Mouse (Mus musculus) activated CD4-positive, CD25-positive, alpha-beta regulatory T cell, adult 4 months (primary cell): ENCODE measurements around the gene Hist1h2bn. TPM values are rescaled to one million over a fixed set of nuclear protein-coding genes. Genes with fewer than 3 reads are reported as not detected.
"Not testable (repeated sequence)": the region's sequence is repeated elsewhere in the genome, so short reads cannot be mapped to it uniquely, and the experiment has no call there.

ENCODE experiments used
- ATAC-seq: one replicate; pipeline ENCODE4 v1.8.0; 2017
- polyA plus RNA-seq, 2 experiments: library from polyadenylated mRNA; unstranded; fragments of 100-300 nt; shearing (Covaris generic); gene quantifications; one replicate each; pipeline ENCODE4 v1.2.1; 2017

Hist1h2bn gene
- polyA plus RNA-seq, 2 experiments from 2014 or later = 3.3 to 5.0 TPM

DNA sequence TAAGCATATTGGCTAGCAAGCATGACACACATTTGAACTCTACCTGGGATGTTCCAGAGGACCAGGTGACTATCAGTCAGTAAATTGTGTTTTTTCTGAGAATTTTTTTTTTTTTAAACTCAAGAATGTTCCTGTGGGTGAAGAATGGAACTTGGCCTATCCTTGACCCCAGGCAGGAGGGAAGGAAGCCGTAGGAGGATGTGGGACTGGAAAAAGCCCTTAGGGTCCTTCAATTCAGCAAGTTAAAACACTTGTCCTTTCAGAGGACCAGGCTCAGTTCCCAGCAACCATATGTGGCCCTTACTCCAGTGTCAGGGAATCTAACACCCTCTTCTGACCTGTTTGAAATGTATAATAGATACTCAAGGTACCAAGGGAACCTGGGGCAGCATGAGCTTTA, 24.4 kb upstream of the Hist1h2bn start:
- ATAC-seq = no peak

DNA sequence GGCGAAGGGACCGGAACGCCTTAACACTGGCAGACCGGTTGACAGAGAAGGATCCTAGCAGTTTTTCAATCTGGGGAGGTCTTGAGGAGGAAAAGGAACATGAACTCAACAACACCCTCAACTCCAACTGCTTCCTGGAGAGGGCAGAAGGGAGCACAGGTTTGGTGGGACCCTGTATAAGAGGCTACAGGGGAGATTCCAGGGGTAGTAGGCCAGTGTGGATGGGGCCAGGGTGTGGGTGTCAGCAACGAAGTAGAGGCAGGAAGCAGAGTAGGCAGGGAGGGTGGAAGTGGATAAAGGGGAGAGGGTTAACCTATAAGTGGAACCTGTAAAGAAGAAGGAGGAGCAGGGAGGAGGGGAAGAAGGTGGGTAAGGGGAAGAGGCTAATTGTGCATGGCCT, 20.5 kb upstream of the Hist1h2bn start:
- ATAC-seq = no peak

- peak; percentile 50 for ATAC-seq
These were observed 19.7 kb upstream of the Hist1h2bn start for GRCm38 (mm10) chr13:21734010-21734905.

- peak; percentile 73 for ATAC-seq
These were observed 18.8 kb upstream of the Hist1h2bn start, which contains the start of gene Hist1h4j for GRCm38 (mm10) chr13:21734906-21735767. TSS of gene Hist1h4j (plus strand) at chr13:21735064.

DNA sequence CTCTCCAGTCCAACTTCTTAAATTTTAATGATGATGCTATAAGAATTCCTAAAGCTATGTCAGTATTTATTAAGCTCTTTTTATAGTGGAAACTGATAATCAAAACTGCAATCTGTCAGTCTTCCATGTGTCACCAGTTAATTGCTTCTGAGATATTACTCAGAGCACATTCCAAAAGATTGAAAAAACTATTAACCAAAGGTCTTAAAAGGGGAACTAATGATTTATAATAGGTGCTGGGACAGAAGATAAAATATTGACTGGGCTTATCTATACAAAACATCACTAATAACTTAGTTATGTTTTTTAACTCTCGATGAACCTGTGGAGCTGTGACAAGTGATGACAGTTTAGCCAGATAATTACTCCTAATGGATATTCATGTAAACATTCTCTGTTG, 8.9 kb upstream of the Hist1h2bn start:
- ATAC-seq = no peak

DNA sequence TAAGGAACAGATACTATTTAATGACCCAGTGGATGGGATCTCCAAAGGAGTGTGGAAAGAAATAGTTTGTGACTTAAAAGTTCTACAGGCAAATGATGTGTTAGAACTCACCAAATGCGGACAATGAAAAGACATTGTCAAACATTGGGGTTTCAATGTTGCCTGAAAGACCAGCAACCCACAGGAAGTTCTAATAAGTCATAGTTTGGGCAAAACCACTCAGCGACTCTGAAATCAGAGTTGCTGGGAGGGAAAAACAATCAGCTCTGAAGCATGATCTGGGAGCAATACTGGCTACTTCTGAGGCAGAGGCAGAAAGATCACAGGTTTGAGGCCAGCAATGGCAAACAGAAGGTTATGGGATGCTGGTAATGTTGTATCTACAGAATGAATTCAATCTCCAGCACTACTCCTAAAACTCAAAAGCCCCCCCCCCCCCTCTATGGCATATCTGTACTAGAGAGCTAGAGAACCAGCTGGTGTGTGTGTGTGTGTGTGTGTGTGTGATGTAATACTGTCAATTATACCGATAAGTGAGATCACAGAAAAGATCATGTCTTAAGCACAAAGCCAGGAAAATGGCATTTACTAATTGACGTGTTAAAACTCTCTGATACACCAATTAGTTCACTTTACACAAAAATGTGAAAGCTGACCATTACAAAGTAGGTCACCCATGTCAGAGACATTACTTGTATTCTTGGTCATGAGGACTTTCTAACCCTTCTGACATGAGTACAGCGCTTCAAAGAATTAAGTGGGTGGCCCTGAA, 4.3 kb upstream of the Hist1h2bn start:
- ATAC-seq = no peak

- ATAC-seq = peak; percentile 51
These were observed 3.5 kb upstream of the Hist1h2bn start, which contains the start of gene Hist1h4k for GRCm38 (mm10) chr13:21750159-21751017. TSS of gene Hist1h4k (minus strand) at chr13:21750505.

DNA sequence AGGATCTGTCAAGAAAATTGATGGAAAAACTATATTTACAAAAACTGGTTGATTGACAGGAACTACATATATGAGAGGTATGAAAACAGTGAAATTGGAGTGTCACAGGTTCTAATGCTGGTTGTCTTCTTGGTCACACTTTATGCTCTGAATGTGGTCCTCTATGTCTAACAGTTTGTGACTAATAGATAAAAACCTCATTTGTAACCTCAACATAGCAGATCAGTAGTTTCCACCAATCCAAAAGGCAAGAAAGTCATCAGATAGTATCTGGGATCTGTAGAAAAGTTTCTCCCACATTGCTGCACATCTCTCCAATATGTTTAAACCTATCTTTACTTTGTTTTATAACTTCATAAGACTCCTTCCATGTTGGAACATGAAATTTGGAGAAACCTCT, 2.5 kb upstream of the Hist1h2bn start:
- no peak for ATAC-seq

DNA sequence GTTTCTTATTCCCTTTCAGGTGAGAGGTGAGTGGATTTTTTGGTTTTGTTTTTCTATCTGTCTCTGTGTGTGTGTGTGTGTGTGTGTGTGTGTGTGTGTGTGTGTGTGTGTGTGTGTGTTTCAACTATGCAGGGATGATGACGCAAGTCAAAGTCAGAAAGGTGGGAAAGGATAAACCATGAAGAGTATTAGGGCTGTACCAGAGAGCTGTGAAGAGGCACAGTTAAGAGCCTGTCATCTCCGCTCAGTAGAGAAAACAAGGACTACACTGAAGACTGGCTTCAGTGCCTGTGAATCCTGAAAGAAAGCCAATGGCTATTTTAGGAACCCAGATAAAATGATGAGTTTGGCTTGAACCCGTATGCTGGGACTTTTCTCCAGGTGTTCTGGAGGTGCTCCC, 2.1 kb upstream of the Hist1h2bn start:
- ATAC-seq = no peak

DNA sequence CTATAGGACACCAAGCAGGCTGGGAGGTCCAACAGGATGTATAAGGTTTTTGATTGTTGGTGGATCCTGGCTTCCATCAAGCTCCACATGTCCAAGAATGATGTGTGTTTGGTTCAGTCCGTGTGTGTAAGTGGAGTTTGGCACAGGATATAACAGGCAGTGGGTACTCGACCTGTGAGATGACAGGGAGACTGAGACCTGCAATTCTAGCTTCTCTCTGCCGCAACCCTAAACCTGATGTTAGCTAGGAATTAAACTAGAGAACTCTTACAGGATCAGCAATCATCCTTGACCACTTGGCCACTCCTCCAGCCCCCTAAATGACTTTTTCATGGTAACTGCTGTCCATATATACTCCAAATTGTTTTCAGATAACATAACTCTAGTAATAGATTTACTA, 1.6 kb upstream of the Hist1h2bn start:
- no peak for ATAC-seq

DNA sequence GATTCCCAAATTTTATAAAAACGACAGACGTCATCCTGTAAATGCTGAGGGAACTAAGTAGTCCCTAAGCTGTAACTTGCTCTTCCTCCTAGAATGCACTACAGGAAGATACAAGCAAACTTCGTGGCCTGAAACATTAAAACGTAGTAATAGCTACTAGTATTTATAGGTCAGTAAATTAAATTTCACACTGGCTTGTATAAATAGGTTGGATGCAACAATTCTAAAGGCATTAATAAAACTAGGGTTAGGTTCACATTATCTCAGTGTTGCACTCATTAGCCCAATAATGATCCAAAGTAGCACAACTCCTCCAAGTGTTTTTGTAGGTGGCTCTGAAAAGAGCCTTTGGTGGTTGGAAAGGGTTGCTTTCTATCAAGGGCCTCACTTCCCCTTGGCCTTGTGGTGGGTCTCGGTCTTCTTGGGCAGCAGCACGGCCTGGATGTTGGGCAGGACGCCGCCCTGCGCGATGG, 836 bp upstream of the Hist1h2bn start:
- ATAC-seq = no peak

GRCm38 (mm10) chr13:21754294-21755001, 525 bp downstream of the Hist1h2bn start:
- not testable (repeated sequence) for ATAC-seq

DNA sequence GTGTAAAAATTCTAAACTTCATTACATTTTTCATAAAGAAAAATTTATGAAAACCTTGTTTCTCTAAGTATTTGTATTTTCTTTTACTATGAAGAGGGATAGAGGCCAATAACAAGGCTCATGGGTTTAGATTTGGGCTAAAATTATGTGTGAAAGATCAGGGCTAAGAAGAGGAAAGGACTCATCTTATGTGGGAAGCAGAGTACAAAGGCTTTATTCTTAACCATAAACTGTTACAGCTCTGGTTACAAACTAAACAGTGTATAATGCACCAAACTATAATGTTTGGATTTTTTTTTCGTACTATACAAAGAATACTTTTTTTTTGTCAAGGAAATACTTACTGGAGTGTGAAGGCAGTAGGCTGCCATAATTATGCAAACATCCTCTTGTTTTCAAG, 1.8 kb downstream of the Hist1h2bn start:
- no peak for ATAC-seq

GRCm38 (mm10) chr13:21778814-21779766, 25.2 kb downstream of the Hist1h2bn start:
- peak; percentile 89 for ATAC-seq

GRCm38 (mm10) chr13:21779767-21780731, 26.1 kb downstream of the Hist1h2bn start, which contains the start of gene Hist1h1b:
TSS of gene Hist1h1b (minus strand) at chr13:21780625.
- ATAC-seq = peak; percentile 1

GRCm38 (mm10) chr13:21781021-21781555, 27.2 kb downstream of the Hist1h2bn start:
- ATAC-seq = no peak

- ATAC-seq = no peak
These were observed 27.7 kb downstream of the Hist1h2bn start for GRCm38 (mm10) chr13:21781639-21782038.
